Mouse (Mus musculus): ENCODE measurements at regions not wholly inside any gene's neighbourhood (a gene's known extent, or its start where the extent isn't known, plus 50 kb on each side); places are given as distances from the start of the nearest gene placed in this dataset.

DNA sequence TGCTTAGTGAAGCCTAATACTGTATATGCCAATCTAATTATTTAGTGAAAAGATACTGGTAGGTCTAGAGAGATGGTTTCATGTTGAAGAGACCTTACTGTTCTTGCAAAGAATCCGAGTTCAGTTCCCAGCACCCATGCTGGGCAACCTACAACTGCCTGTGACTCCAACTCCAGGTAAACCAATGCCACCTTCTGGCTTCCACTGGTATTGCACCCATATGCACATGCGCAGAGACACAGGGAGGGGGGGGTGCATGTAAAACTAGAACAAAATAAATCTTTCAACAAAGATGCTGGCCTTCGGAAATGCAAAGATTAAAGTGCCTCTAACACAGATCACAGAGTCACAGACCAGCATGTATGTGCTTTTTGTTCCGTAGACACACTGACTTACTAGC, 348.5 kb upstream of the Tmem132c start:
- TF ChIP-seq CTCF (IDR thresholded peaks at IDR 0.05 in 2 of 3, conservative IDR thresholded peaks at IDR 0.05 in 1 of 3; ENCODE audit: control insufficient read depth in 1 of 3, insufficient read depth in 1 of 3, low read depth in 2 of 3, low read length in 3 of 3, poor library complexity in 1 of 3, severe bottlenecking in 1 of 3) (peak; percentile 18 to 29 (median 22); a peak in 3 of 6 replicates), ZC3H11A (IDR thresholded peaks at IDR 0.05; ENCODE audit: low read depth, low read length) (no peak), ETS1 (IDR thresholded peaks at IDR 0.05; ENCODE audit: low read depth, low read length) (no peak), POLR2A (IDR thresholded peaks at IDR 0.05; ENCODE audit: control insufficient read depth in 1 of 2, insufficient read depth in 1 of 2, low read depth in 1 of 2, low read length in 2 of 2, poor library complexity in 1 of 2) (no peak), MEF2A (IDR thresholded peaks at IDR 0.05; ENCODE audit: extremely low read depth, insufficient replicate concordance, low read depth, low read length, poor library complexity, severe bottlenecking) (no peak), EP300 (IDR thresholded peaks at IDR 0.05; ENCODE audit: low read depth in 1 of 2, low read length in 2 of 2) (no peak)
